In genomic region chr1:59902634-59903033, GRCm38 (mm10) we compare ENCODE assay signal across 12 mouse cellular contexts. TPM values are rescaled to one million over a fixed set of nuclear protein-coding genes. Genes with fewer than 3 reads are reported as not detected.
DNase-seq lines count a peak whose midpoint lies in the region; ATAC-seq lines count a peak whose summit lies in the region.
"Had no signal": no experiment of that assay in that cellular context is flagged by ENCODE, and none has a peak within 500 bp of the region (broad histone marks: within the 10 kb centered on the region; RNA-seq: fewer than 3 reads in every experiment).

No protein-coding gene starts in this region.

- intact Hi-C loops in heart, postnatal 10 days (cut with DNase I): no loop called here

- H3K4me1 ChIP-seq in intestine, embryonic 15.5 days (replicated peaks): peaks cover 3% of the 10 kb centered on the region; the same call in 1 of the 2 replicates
- H3K4me1 ChIP-seq in intestine, embryonic 16.5 days (ENCODE audit: control insufficient read depth, insufficient read depth, low read length): peaks cover 10% of the 10 kb centered on the region
- peaks cover 9% of the 10 kb centered on the region; the same call in 1 of the 2 replicates for H3K4me1 ChIP-seq in kidney, embryonic 16.5 days (ENCODE audit: insufficient read depth, low read length)
- H3K4me1 ChIP-seq in midbrain, embryonic 10.5 days: no peaks in the 10 kb centered on the region
- H3K4me1 ChIP-seq: midbrain, embryonic 12.5 days; neural tube, embryonic 13.5 days had no signal

- DNase-seq in heart, postnatal 10 days: peak; percentile 37 to 48
- peak; percentile 78 for DNase-seq in lung, postnatal 36 days
- DNase-seq in midbrain, embryonic 10.5 days (ENCODE audit: low spot score): no peak
- DNase-seq: embryo, embryonic 11 days; right cerebral cortex, adult 18-20 months had no signal

- no peaks in the 10 kb centered on the region for H3K9me3 ChIP-seq in intestine, embryonic 15.5 days
- no peaks in the 10 kb centered on the region for H3K9me3 ChIP-seq in intestine, embryonic 16.5 days (ENCODE audit: control insufficient read depth, low read length)
- no peaks in the 10 kb centered on the region for H3K9me3 ChIP-seq in kidney, embryonic 16.5 days (ENCODE audit: low read length)
- H3K9me3 ChIP-seq in midbrain, embryonic 10.5 days (replicated peaks): no peaks in the 10 kb centered on the region
- H3K9me3 ChIP-seq: heart, embryonic 13.5 days; midbrain, embryonic 12.5 days; neural tube, embryonic 13.5 days had no signal

- WGBS in intestine, embryonic 15.5 days: 15% methylated on average over 3 of the region's 3 CpGs
- 13% methylated on average over 3 of the region's 3 CpGs for WGBS in intestine, embryonic 16.5 days
- 28% methylated on average over 3 of the region's 3 CpGs for WGBS in kidney, embryonic 16.5 days
- 42% methylated on average over 3 of the region's 3 CpGs for WGBS in midbrain, embryonic 10.5 days

- H3K4me3 ChIP-seq in intestine, embryonic 15.5 days (replicated peaks): no peak overlapping the region
- H3K4me3 ChIP-seq in intestine, embryonic 16.5 days (ENCODE audit: low read length): no peak overlapping the region
- H3K4me3 ChIP-seq in kidney, embryonic 16.5 days (ENCODE audit: low read length): no peak overlapping the region
- no peak overlapping the region for H3K4me3 ChIP-seq in midbrain, embryonic 10.5 days
- H3K4me3 ChIP-seq: heart, embryonic 13.5 days; midbrain, embryonic 12.5 days; neural tube, embryonic 13.5 days had no signal

- H3K36me3 ChIP-seq in intestine, embryonic 15.5 days: no peaks in the 10 kb centered on the region
- H3K36me3 ChIP-seq in intestine, embryonic 16.5 days (ENCODE audit: control insufficient read depth, insufficient read depth, low read length): no peaks in the 10 kb centered on the region
- no peaks in the 10 kb centered on the region for H3K36me3 ChIP-seq in kidney, embryonic 16.5 days (ENCODE audit: insufficient read depth, low read length)
- H3K36me3 ChIP-seq in midbrain, embryonic 10.5 days: no peaks in the 10 kb centered on the region
- H3K36me3 ChIP-seq: heart, embryonic 13.5 days; midbrain, embryonic 12.5 days; neural tube, embryonic 13.5 days had no signal

- peak; percentile 44; the same call in 1 of the 2 replicates for ATAC-seq in intestine, embryonic 15.5 days
- no peak; the same call in 1 of the 2 replicates for ATAC-seq in intestine, embryonic 16.5 days
- peak; percentile 74 for ATAC-seq in kidney, embryonic 16.5 days (ENCODE audit: low FRiP score, low TSS enrichment)
- no peak for ATAC-seq in frontal cortex, adult (ENCODE audit: low TSS enrichment)

- H3K27ac ChIP-seq in intestine, embryonic 15.5 days: no peak overlapping the region
- H3K27ac ChIP-seq in intestine, embryonic 16.5 days (ENCODE audit: low read length): no peak overlapping the region
- H3K27ac ChIP-seq in kidney, embryonic 16.5 days (ENCODE audit: low read length): peak overlapping the region; percentile 31; the same call in 1 of the 2 replicates
- no peak overlapping the region for H3K27ac ChIP-seq in midbrain, embryonic 10.5 days (replicated peaks)
- H3K27ac ChIP-seq: midbrain, embryonic 12.5 days; neural tube, embryonic 13.5 days had no signal

- no peak overlapping the region for H3K9ac ChIP-seq in intestine, embryonic 15.5 days
- H3K9ac ChIP-seq in intestine, embryonic 16.5 days (ENCODE audit: low read depth, low read length): no peak overlapping the region
- H3K9ac ChIP-seq in kidney, embryonic 16.5 days (replicated peaks; ENCODE audit: low read length): no peak overlapping the region
- H3K9ac ChIP-seq: heart, embryonic 13.5 days; midbrain, embryonic 12.5 days; neural tube, embryonic 13.5 days had no signal

- H3K27me3 ChIP-seq in intestine, embryonic 15.5 days (replicated peaks): no peaks in the 10 kb centered on the region
- H3K27me3 ChIP-seq in intestine, embryonic 16.5 days (replicated peaks; ENCODE audit: control insufficient read depth, insufficient read depth, low read length): no peaks in the 10 kb centered on the region
- H3K27me3 ChIP-seq in kidney, embryonic 16.5 days (ENCODE audit: insufficient read depth, low read length): no peaks in the 10 kb centered on the region
- no peaks in the 10 kb centered on the region for H3K27me3 ChIP-seq in midbrain, embryonic 10.5 days (ENCODE audit: low read depth, poor library complexity, severe bottlenecking)
- H3K27me3 ChIP-seq: heart, embryonic 13.5 days; midbrain, embryonic 12.5 days; neural tube, embryonic 13.5 days had no signal

- H3K4me2 ChIP-seq in intestine, embryonic 15.5 days (replicated peaks): no peak overlapping the region
- no peak overlapping the region for H3K4me2 ChIP-seq in intestine, embryonic 16.5 days (ENCODE audit: low read depth, low read length)
- H3K4me2 ChIP-seq in kidney, embryonic 16.5 days (replicated peaks; ENCODE audit: low read depth, low read length): no peak overlapping the region
- H3K4me2 ChIP-seq: heart, embryonic 13.5 days; midbrain, embryonic 12.5 days; neural tube, embryonic 13.5 days had no signal

RNA-seq across cellular contexts. Expression of gene Fam117b, which starts 10.2 kb away (rescaled TPM):
- 6.6 and 7.8 TPM in 2 replicates for polyA plus RNA-seq in intestine, embryonic 15.5 days (2015; fragmentation: Nextera tagmentation; extraction: Ambion mirVana)
- 2.9 TPM in 2 replicates for polyA plus RNA-seq in intestine, embryonic 16.5 days (2015; fragmentation: Nextera tagmentation; extraction: Ambion mirVana)
- total RNA-seq in heart, postnatal 10 days (2021): 10 to 100 TPM; 15.8 to 26.9 TPM
- polyA plus RNA-seq in kidney, embryonic 16.5 days (2015; fragmentation: Nextera tagmentation; extraction: Ambion mirVana): 8.0 and 8.3 TPM in 2 replicates
- 8.5 and 11.3 TPM in 2 replicates for polyA plus RNA-seq in midbrain, embryonic 10.5 days (2016; fragmentation: Nextera tagmentation; extraction: Ambion mirVana)

Comparison
In these comparisons a context has a peak if more than half of its experiments do, and no peak if none do; other contexts are left out.
1. ATAC-seq: peak in intestine, embryonic 15.5 days (single experiment) and kidney, embryonic 16.5 days (single experiment); none in intestine, embryonic 16.5 days (single experiment) and frontal cortex, adult (single experiment).